Mouse (Mus musculus): ENCODE data around the gene Cnksr1. TPM values are rescaled to one million over a fixed set of nuclear protein-coding genes. Genes with fewer than 3 reads are reported as not detected.

Cnksr1 gene
- polyA plus RNA-seq, 1 experiment from 2014 or later, result 13.8 TPM

DNA sequence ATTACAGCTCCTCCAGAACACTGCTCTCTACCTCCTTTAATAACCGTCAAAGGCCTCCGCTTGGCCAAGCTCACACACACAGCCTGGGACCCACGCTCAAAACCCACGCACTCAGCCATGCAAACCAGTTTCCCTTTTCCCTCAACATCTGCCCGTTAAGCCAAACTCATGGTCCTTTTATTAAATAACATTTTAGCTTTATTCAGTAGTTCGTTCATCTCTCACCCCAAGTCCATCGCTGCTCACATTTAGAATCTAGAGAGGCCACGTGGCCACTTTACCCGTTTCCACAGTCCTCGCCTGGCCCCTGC is 12.7 kb upstream of the Cnksr1 start:
- peak overlapping the region; percentile 22; the same call in 1 of the 2 replicates for H3K9ac ChIP-seq (ENCODE audit: low read depth, low read length)
- no peaks in the 10 kb centered on the region for H3K36me3 ChIP-seq (ENCODE audit: control insufficient read depth, insufficient read depth)
- peak overlapping the region; percentile 85 for H3K4me2 ChIP-seq (replicated peaks; ENCODE audit: low read depth)
- H3K27me3 ChIP-seq (replicated peaks; ENCODE audit: control insufficient read depth, insufficient read depth, low read length), result peaks cover 63% of the 10 kb centered on the region
- H3K27ac ChIP-seq (ENCODE audit: low read depth, low read length), result no peak overlapping the region
- no peaks in the 10 kb centered on the region for H3K9me3 ChIP-seq (ENCODE audit: control insufficient read depth)
- WGBS, result 25% methylated on average over 10 of the region's 10 CpGs
- no peak for ATAC-seq
- H3K4me1 ChIP-seq (replicated peaks; ENCODE audit: control insufficient read depth, insufficient read depth, low read length), result no peaks in the 10 kb centered on the region
- no peak for TF ChIP-seq CTCF (IDR thresholded peaks at IDR 0.05; ENCODE audit: low read depth)
- H3K4me3 ChIP-seq (ENCODE audit: low read depth, low read length), result peak overlapping the region; percentile 50

DNA sequence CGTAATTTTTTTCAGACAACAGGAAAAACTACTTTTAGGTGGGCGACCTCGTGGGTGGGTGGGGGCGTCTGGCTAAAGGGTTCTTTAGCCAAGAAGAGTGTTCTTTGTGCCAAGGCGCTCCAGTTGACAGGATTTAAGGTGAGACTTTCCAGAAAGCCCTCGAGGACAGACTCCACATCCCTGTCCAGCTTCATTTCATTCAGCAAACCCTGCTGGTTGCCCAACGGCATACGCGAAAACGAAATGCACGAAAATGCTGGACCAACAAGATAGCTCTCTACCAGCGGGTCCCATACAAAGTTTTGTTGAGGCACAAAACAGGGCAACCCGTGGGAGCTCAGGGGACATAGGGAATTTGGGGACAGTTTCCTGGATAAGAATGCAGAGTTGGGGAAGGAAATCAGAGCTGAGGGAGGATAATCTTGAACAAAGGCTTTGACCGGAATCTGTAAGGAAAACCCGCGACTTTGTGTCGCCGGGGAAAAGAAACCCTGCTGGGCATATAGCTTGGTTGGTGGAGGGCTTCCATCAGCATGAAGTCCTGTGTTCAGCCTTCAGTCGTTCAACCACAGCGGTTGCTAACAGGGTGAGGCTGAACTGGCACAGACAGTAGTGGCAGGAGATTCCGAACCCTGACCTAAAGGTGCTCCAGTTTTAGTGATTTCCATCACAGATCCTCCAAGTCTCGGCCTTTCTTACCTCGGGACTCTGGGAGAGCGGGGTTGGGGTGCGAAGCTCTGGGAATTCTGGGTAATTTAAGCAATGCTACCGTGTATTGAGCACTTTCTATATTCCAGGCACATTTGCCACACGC is 12.1 kb upstream of the Cnksr1 start:
- H3K9me3 ChIP-seq (ENCODE audit: control insufficient read depth), result no peaks in the 10 kb centered on the region
- peaks cover 63% of the 10 kb centered on the region for H3K27me3 ChIP-seq (replicated peaks; ENCODE audit: control insufficient read depth, insufficient read depth, low read length)
- H3K4me3 ChIP-seq (ENCODE audit: low read depth, low read length), result peak overlapping the region; percentile 50
- TF ChIP-seq CTCF (IDR thresholded peaks at IDR 0.05; ENCODE audit: low read depth), result no peak
- H3K4me2 ChIP-seq (replicated peaks; ENCODE audit: low read depth), result peak overlapping the region; percentile 85
- H3K4me1 ChIP-seq (replicated peaks; ENCODE audit: control insufficient read depth, insufficient read depth, low read length), result no peaks in the 10 kb centered on the region
- H3K27ac ChIP-seq (ENCODE audit: low read depth, low read length), result no peak overlapping the region
- no peak for ATAC-seq
- 26% methylated on average over 27 of the region's 27 CpGs for WGBS
- no peak overlapping the region for H3K9ac ChIP-seq (ENCODE audit: low read depth, low read length)
- no peaks in the 10 kb centered on the region for H3K36me3 ChIP-seq (ENCODE audit: control insufficient read depth, insufficient read depth)

DNA sequence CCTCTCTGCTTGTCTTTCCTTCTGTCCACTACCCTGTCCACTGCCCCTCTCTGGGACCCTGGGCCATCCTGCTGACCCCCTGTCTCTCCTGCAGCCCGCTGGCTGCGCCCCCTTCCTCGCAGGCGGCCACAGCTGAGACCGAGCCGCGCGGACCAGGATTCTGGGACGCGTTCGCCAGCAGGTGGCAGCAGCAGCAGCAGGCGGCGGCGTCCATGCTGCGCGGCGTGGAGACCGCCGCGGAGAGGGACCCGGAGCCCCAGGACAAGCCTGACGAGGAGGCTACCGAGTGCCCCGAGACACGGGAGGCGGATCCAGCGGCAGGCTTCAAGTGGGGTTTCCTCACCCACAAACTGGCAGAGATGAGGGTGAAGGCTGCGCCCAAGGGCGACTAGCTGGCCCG is 11.5 kb upstream of the Cnksr1 start:
- H3K4me3 ChIP-seq (ENCODE audit: low read depth, low read length), result peak overlapping the region; percentile 28
- ATAC-seq, result peak; percentile 46; the same call in 1 of the 2 replicates
- WGBS, result 1% methylated on average over 30 of the region's 30 CpGs
- no peaks in the 10 kb centered on the region for H3K36me3 ChIP-seq (ENCODE audit: control insufficient read depth, insufficient read depth)
- H3K27me3 ChIP-seq (replicated peaks; ENCODE audit: control insufficient read depth, insufficient read depth, low read length), result peaks cover 60% of the 10 kb centered on the region
- H3K4me1 ChIP-seq (replicated peaks; ENCODE audit: control insufficient read depth, insufficient read depth, low read length), result peaks cover 3% of the 10 kb centered on the region; the same call in 1 of the 2 replicates
- H3K9ac ChIP-seq (ENCODE audit: low read depth, low read length), result 0 out of 2 replicates have a peak overlapping the region, but pooled peaks have one; percentile 17
- peak; percentile 97 for TF ChIP-seq CTCF (IDR thresholded peaks at IDR 0.05; ENCODE audit: low read depth)
- H3K9me3 ChIP-seq (ENCODE audit: control insufficient read depth), result no peaks in the 10 kb centered on the region
- no peak overlapping the region for H3K27ac ChIP-seq (ENCODE audit: low read depth, low read length)
- peak overlapping the region; percentile 85 for H3K4me2 ChIP-seq (replicated peaks; ENCODE audit: low read depth)

DNA sequence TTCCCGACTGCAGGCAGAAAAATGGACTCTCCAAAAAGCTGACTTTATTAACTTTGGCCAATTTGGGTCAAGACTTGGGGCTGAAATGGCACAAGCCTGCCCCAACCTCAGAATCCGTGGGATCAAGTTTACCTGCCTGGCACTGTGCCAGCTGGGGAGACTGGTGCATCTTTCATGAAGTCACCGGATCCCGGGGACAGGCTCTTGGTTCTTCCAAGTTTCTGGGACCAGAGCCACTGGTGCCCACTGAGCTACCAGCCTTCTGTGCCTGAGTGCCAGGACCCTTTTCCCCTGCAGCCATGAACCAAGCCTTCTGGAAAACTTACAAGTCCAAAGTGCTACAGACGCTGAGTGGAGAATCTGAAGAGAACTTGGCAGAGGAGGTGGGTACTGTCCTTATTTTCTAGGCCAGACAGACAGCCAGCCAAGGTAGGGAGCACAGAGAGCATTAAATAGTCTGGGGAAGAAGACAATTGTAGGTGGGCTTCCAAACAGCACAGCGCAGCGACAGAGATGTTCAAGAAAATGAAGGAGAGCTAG is 8.6 kb upstream of the Cnksr1 start, which contains the start of gene Gm30191:
TSS of gene Gm30191 (plus strand) at position 217 of the 540 bp plus-strand sequence.
- Histone ChIP-seq H3K4me2 (replicated peaks; ENCODE audit: low read depth) (peak within 1 kb of the TSS; percentile 98), H3K4me1 (replicated peaks; ENCODE audit: control insufficient read depth, insufficient read depth, low read length) (peaks cover 4% of the 10 kb centered on the region; the same call in 1 of the 2 replicates), H3K27me3 (replicated peaks; ENCODE audit: control insufficient read depth, insufficient read depth, low read length) (peaks cover 31% of the 10 kb centered on the region), H3K9ac (ENCODE audit: low read depth, low read length) (no peak within 1 kb of the TSS), H3K4me3 (ENCODE audit: low read depth, low read length) (peak within 1 kb of the TSS; percentile 74), H3K36me3 (ENCODE audit: control insufficient read depth, insufficient read depth) (no peaks in the 10 kb centered on the region; the same call in 1 of the 2 replicates), H3K27ac (ENCODE audit: low read depth, low read length) (no peak within 1 kb of the TSS), H3K9me3 (ENCODE audit: control insufficient read depth) (no peaks in the 10 kb centered on the region)
- 65% methylated on average over 7 of the region's 7 CpGs for WGBS
- TF ChIP-seq CTCF (IDR thresholded peaks at IDR 0.05; ENCODE audit: low read depth), result no peak
- no peak for ATAC-seq

GRCm38 (mm10) chr4:134246256-134246655 is 8.1 kb upstream of the Cnksr1 start:
- Histone ChIP-seq H3K4me3 (ENCODE audit: low read depth, low read length) (no peak overlapping the region), H3K27me3 (replicated peaks; ENCODE audit: control insufficient read depth, insufficient read depth, low read length) (peaks cover 26% of the 10 kb centered on the region), H3K36me3 (ENCODE audit: control insufficient read depth, insufficient read depth) (no peaks in the 10 kb centered on the region; the same call in 1 of the 2 replicates), H3K4me1 (replicated peaks; ENCODE audit: control insufficient read depth, insufficient read depth, low read length) (peaks cover 4% of the 10 kb centered on the region; the same call in 1 of the 2 replicates), H3K27ac (ENCODE audit: low read depth, low read length) (no peak overlapping the region), H3K4me2 (replicated peaks; ENCODE audit: low read depth) (no peak overlapping the region), H3K9me3 (ENCODE audit: control insufficient read depth) (no peaks in the 10 kb centered on the region), H3K9ac (ENCODE audit: low read depth, low read length) (no peak overlapping the region)
- 50% methylated on average over 4 of the region's 4 CpGs for WGBS
- ATAC-seq, result no peak
- TF ChIP-seq CTCF (IDR thresholded peaks at IDR 0.05; ENCODE audit: low read depth), result no peak

DNA sequence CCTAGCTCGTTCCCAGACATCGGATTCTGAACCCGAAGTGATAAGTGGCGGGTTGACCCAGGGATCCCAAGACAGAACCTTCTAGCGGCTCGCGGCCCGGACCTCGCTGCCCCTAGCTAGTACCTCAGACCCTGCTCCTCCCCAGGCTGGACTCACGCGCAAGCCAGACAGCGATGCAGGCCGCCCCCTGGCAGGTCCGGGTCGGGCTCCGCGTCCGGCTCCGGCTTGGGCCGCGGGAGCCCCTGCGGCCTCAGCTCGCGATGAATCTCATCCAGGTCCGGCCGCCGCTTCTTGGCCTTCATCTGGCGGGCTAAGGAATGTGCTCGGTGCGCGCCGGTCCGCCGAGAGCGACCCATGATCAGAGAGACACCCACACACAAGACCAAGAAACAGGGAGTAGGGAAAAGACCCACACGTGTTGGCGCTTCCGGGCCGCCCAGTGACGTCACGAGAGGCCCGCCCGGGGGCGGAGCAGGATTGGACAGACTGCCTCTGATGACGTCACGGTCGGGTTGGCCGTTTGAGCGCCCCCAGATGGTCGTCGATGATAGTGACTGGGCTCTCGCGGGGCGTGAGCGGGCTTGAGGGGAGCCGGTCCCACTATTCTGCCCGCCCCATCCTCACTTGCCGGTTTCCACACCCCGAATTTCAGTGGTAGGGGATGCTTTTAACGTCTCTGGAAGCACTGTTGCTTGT is 7.1 kb upstream of the Cnksr1 start, which contains the start of gene Zfp593:
TSS of gene Zfp593 (minus strand) at position 445 of the 696 bp plus-strand sequence.
- Histone ChIP-seq H3K9ac (ENCODE audit: low read depth, low read length) (peak within 1 kb of the TSS; percentile 71), H3K27ac (ENCODE audit: low read depth, low read length) (peak within 1 kb of the TSS; percentile 64; the same call in 1 of the 2 replicates), H3K36me3 (ENCODE audit: control insufficient read depth, insufficient read depth) (no peaks in the 10 kb centered on the region; the same call in 1 of the 2 replicates), H3K4me1 (replicated peaks; ENCODE audit: control insufficient read depth, insufficient read depth, low read length) (peaks cover 4% of the 10 kb centered on the region; the same call in 1 of the 2 replicates), H3K4me2 (replicated peaks; ENCODE audit: low read depth) (peak within 1 kb of the TSS; percentile 98), H3K9me3 (ENCODE audit: control insufficient read depth) (no peaks in the 10 kb centered on the region), H3K27me3 (replicated peaks; ENCODE audit: control insufficient read depth, insufficient read depth, low read length) (peaks cover 16% of the 10 kb centered on the region), H3K4me3 (ENCODE audit: low read depth, low read length) (peak within 1 kb of the TSS; percentile 74)
- under 1% methylated on average over 60 of the region's 60 CpGs for WGBS
- TF ChIP-seq CTCF (IDR thresholded peaks at IDR 0.05; ENCODE audit: low read depth), result peak; percentile 91
- ATAC-seq, result peak; percentile 65
